Mouse (Mus musculus): Measurements from ENCODE around the gene Afg1l. TPM values are rescaled to one million over a fixed set of nuclear protein-coding genes. Genes with fewer than 3 reads are reported as not detected.

The Afg1l gene
- polyA plus RNA-seq, 1 experiment from 2014 or later = 17.2 TPM

DNA sequence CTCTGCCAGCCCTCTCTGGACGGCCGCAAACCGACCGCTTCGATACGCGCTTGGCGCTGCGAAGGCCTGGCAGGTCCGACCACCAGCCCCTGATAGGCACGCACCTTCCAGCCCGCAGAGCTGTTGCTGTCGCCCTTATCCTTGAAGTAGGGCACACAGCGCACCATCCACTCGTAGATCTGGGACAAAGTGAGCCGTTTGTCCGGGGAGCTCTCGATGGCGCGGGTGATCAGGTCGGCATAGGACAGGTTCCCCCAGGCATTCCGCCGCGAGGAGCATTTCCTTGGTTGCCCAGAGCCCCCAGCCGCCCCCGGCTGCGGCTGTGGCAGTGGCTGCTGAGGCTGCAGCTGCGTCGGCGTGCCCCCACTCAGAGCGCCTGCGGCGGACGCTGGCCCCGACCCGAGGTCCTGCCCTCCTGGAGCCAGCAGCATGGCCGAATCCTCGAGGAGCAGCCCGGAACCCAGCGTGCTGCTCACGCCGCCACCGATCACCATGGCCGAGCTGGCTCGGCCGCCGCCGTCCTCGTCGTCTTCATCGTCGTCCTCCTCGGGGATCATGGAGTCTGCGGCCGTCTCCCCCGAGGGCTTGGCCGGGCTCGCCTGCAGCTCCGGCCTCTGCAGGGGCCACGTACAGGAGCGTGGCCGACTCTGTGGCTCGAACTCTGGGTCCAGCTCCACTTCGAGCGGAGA is 203.5 kb downstream of the Afg1l start:
- Histone ChIP-seq H3K27me3 (no peaks in the 10 kb centered on the region), H3K9me3 (replicated peaks) (no peaks in the 10 kb centered on the region), H3K4me1 (replicated peaks) (peaks cover 49% of the 10 kb centered on the region), H3K36me3 (0 out of 2 replicates have a peak, but pooled peaks cover 2% of the 10 kb centered on the region), H3K9ac (peak overlapping the region; percentile 90), H3K4me3 (peak overlapping the region; percentile 87), H3K4me2 (peak overlapping the region; percentile 89), H3K27ac (peak overlapping the region; percentile 99)
- no peak for ATAC-seq (replicated peaks; ENCODE audit: insufficient number of reproducible peaks, insufficient read depth, low FRiP score, low read depth)
- WGBS = 1% methylated on average over 65 of the region's 65 CpGs

DNA sequence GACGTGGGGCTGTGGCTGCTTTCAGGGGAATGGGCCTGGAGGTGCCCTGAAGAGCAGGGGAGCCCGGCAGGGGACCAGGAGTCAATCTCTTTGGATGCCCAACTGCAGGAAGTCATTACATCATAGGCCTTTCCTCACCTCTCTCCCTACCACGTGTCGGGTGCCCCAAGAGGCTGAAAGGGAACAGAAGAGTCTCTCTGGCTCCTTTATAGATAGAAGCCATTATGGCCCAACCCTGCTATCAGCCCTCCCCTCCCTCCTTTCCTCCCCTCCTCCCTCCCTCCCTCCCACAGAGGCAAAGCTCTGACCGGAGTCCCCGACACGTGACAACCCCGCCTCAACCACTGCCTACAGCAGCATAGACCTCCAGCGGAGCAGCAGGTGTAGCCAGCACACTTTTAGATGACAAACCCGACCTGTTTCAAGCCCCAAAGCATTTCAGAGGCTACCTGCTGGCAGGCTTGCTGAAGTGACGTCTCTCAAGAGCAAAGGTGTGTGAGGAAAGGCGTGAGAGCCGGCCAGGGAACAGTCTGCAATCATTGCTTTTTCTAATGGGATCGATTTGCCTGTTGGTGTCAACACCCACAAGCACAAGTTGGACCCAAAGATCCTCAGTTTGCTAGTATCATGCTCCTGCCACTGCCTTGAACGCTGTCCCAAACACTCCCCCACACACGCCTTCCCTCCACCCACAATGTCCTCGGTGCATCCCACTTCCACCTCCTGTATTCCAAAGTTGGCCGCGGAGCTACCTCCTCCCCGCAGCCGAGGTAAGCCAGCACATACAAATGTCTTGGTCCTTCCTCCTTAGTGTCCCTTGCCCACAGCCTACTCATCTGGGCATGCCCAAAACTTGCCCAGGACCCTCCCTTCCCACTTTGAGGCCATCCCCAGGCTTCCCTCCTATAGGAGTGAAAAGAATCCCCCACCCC is 204.3 kb downstream of the Afg1l start:
- H3K4me1 ChIP-seq (replicated peaks) = peaks cover 56% of the 10 kb centered on the region
- no peaks in the 10 kb centered on the region for H3K27me3 ChIP-seq
- no peaks in the 10 kb centered on the region for H3K9me3 ChIP-seq (replicated peaks)
- H3K4me2 ChIP-seq = peak overlapping the region; percentile 89
- peak overlapping the region; percentile 90 for H3K9ac ChIP-seq
- H3K36me3 ChIP-seq = 0 out of 2 replicates have a peak, but pooled peaks cover 3% of the 10 kb centered on the region
- no peak overlapping the region for H3K27ac ChIP-seq
- ATAC-seq (replicated peaks; ENCODE audit: insufficient number of reproducible peaks, insufficient read depth, low FRiP score, low read depth) = no peak
- 10% methylated on average over 21 of the region's 21 CpGs for WGBS
- H3K4me3 ChIP-seq = peak overlapping the region; percentile 87

DNA sequence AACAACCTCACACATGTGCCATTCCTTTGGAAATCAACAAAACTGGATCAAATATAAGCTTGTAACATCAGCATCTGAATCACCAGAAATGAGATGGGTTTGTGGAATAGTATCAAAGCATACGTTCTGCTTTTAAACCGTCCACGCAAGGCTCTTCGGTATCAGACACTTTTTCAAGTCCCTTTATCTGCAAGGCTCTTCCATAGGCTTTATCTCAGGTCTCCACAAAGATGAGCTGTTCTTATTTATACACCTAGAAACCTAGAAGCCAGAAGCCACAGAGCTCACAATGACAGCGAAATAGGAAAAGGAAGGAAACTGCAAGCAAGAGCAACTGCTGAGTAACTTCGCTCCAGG is 205.0 kb downstream of the Afg1l start:
- H3K36me3 ChIP-seq = 0 out of 2 replicates have a peak, but pooled peaks cover 3% of the 10 kb centered on the region
- H3K9me3 ChIP-seq (replicated peaks) = no peaks in the 10 kb centered on the region
- no peak overlapping the region for H3K27ac ChIP-seq
- ATAC-seq (replicated peaks; ENCODE audit: insufficient number of reproducible peaks, insufficient read depth, low FRiP score, low read depth) = no peak
- peak overlapping the region; percentile 89 for H3K4me2 ChIP-seq
- no peak overlapping the region; the same call in 1 of the 2 replicates for H3K9ac ChIP-seq
- H3K27me3 ChIP-seq = no peaks in the 10 kb centered on the region
- H3K4me1 ChIP-seq (replicated peaks) = peaks cover 57% of the 10 kb centered on the region
- peak overlapping the region; percentile 87 for H3K4me3 ChIP-seq
- WGBS = 55% methylated on average over 6 of the region's 6 CpGs

DNA sequence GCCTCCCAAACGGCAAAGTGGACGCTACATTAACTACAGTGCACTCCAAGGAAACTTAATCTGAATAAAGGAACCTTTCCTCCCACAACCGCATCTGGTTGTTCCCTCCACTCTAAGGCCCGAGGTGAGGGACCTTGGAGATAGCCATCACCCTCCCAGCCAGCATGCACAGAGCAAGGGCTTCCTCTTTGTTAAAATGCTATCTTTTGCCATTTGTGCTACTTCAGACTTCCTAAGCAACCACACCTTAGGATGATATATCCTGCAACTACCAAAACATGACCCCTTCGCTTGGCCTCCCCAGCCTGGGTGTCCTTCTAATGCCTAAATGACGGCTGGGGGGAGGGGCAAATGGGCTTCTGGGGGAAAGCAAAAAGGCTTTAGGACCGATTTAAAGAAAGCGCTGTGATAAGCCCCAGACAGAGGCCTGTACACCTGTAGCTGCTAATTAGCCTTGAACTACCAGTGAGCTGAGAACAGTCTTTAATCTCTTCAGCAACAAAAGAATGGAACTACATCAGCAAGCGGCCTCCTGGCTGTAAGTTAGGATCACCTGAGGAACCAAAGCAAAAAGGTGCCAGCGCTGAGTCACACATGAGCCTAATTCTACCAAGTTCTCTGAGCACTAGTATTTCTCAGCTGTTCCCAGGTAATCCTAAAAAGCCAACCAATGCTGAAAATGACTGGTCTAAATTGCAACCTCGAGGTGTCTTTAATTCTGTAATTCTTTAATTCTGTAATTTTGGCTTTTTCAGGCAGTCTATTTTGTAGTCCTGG is 206.7 kb downstream of the Afg1l start:
- Histone ChIP-seq H3K4me2 (peak overlapping the region; percentile 6), H3K4me3 (no peak overlapping the region), H3K4me1 (replicated peaks) (peaks cover 62% of the 10 kb centered on the region), H3K36me3 (peaks cover 10% of the 10 kb centered on the region; the same call in 1 of the 2 replicates), H3K27me3 (no peaks in the 10 kb centered on the region), H3K9me3 (replicated peaks) (no peaks in the 10 kb centered on the region), H3K9ac (no peak overlapping the region), H3K27ac (no peak overlapping the region)
- 64% methylated on average over 11 of the region's 11 CpGs for WGBS
- no peak for ATAC-seq (replicated peaks; ENCODE audit: insufficient number of reproducible peaks, insufficient read depth, low FRiP score, low read depth)

DNA sequence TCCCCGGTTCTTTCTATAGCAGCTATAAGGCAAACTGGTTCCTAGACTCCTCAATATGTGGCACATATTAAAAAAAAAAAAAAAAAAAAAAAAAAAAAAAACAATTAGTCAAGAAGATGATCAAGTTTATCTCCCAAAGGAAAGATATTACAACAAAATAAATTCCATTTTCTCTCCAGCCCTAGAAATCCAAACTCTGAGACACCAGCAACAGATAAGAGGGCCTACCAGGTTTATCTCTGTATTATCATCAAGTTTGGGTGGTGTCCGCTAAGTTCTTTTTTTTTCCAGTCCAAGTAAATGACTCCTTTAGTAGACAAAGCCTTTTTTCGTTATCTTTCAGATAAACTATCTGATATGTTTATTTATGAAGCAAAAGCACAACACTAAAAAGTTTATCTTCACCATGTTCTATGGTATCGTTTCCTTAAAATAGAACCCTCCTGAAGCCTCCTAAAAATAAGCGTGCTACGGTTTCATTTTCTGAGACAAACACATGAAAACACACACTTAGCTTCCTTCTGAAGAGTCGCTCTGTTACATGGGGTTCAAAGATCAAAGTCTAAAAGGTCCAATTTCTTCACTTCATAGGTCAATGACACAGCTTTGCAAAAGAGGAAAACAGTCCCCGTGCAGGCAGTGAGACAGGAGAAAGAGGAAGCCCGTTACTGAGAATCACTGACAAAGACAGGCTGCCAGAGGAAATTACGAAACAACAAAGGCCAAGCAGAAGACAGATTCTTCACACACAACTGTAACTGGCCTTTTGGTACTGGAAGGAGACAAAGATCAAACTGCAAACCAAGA is 207.9 kb downstream of the Afg1l start:
- H3K27me3 ChIP-seq = no peaks in the 10 kb centered on the region
- H3K9me3 ChIP-seq (replicated peaks) = no peaks in the 10 kb centered on the region
- H3K27ac ChIP-seq = no peak overlapping the region
- peaks cover 62% of the 10 kb centered on the region for H3K4me1 ChIP-seq (replicated peaks)
- 50% methylated on average over 10 of the region's 10 CpGs for WGBS
- no peak overlapping the region; the same call in 1 of the 2 replicates for H3K4me2 ChIP-seq
- no peak overlapping the region for H3K9ac ChIP-seq
- ATAC-seq (replicated peaks; ENCODE audit: insufficient number of reproducible peaks, insufficient read depth, low FRiP score, low read depth) = no peak
- H3K4me3 ChIP-seq = no peak overlapping the region
- peaks cover 22% of the 10 kb centered on the region for H3K36me3 ChIP-seq

DNA sequence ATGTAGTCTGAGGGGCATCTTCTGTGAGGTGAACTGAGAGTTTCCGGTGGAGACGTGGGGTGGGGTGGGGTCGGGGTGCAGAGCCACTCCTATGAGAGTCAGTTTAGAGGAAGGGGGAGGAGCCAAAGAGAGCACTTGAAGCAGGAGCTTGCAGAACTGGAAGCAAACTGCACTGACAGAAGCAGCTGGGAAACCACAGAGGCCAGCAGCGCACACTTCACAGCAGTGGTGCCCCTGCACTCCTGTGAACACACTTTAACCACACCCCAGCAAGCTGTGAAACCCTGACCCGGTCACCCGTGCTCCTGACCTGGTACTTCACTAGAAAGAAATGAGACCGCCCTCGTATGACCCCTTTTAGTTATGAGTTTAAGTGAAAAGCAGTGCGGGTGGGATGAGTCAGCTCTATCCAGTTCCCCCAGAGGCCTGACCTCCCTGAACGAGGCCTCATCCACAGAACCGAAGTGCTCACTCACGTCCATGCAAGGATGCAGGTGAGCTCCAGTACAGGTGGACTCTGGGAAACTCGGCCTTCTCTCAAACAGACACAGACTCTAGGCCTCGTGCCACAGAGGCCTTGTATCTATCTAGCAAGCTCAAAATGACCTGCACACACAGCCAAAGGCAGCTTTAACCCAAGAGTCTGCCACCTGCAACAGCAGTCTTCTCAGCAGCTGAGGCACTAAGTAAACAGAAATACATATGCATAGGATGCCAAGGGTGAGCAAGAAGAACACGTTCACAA is 208.9 kb downstream of the Afg1l start:
- Histone ChIP-seq H3K4me2 (no peak overlapping the region), H3K4me1 (replicated peaks) (peaks cover 52% of the 10 kb centered on the region), H3K27me3 (no peaks in the 10 kb centered on the region), H3K4me3 (no peak overlapping the region), H3K9ac (no peak overlapping the region), H3K27ac (0 out of 2 replicates have a peak overlapping the region, but pooled peaks have one; percentile 29), H3K9me3 (replicated peaks) (no peaks in the 10 kb centered on the region), H3K36me3 (peaks cover 28% of the 10 kb centered on the region)
- 59% methylated on average over 15 of the region's 15 CpGs for WGBS
- ATAC-seq (replicated peaks; ENCODE audit: insufficient number of reproducible peaks, insufficient read depth, low FRiP score, low read depth) = no peak; the same call in 1 of the 2 replicates

DNA sequence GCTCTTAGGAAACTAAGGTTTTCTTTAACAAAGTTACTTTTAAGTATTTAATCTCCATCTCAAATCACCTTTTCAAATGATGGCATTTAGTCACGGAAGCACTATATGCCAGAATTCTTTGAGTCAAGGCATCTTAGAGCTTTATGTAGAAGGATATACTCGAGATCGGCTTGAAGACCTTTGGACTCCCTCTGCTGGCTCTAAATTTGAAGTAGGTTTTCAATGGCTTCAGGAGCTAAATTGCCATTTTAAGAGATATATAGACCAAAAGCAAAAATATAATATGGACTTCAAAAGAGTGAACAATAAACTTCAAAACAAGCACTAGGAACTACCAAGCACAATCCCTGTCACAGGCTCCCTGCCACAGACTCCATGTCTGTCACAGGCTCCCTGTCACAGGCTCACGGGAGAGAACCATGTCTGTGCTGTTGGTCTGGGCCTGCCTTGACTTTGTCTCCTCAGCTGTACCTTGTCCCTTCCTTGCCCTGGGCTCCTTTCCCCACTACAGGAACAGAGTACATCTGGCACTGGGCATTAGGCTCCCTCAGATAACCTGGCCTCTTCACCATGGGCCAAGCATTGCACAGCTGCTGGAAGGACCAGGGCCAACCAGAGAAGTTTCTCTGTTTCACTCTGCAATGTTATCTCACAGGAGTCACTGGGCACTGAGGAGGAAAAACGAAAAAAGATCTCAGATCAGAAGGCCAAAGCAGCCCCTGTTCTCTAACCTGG is 210.4 kb downstream of the Afg1l start:
- Histone ChIP-seq H3K4me3 (no peak overlapping the region), H3K9ac (no peak overlapping the region), H3K9me3 (replicated peaks) (no peaks in the 10 kb centered on the region), H3K4me2 (no peak overlapping the region), H3K4me1 (replicated peaks) (peaks cover 38% of the 10 kb centered on the region), H3K27me3 (no peaks in the 10 kb centered on the region), H3K27ac (no peak overlapping the region), H3K36me3 (peaks cover 28% of the 10 kb centered on the region)
- WGBS = 72% methylated on average over 5 of the region's 5 CpGs
- ATAC-seq (replicated peaks; ENCODE audit: insufficient number of reproducible peaks, insufficient read depth, low FRiP score, low read depth) = no peak

DNA sequence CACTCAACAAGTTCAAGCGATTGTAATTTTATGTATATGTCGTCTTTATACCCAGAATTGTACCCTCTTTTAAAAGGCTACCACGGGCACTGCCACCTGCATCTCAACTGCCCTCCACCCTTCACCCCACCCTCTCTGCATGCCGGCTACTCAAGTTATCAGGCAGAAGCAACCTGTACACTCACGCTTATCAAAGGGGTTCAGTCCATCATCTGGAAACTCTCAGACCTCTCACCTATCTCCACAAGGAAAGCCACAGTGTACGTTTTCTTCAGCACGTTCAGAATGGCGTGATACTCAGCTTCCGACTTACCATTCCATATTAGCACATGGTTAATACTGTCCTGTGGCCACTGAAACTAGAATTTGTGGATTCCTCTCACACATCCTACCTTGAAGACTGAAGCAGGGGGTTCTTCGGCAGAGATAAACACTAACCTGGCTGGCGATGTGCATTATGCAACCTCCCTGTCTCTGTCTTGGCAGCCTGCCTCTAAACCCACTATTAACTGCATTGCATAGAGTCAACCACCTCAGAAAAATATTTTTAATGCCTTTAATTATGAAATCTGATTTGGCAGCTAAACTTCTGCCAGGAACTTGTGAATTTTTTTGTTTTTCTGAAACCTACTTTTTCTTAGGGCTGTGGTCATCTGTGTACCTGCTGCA is 213.2 kb downstream of the Afg1l start:
- H3K36me3 ChIP-seq = peaks cover 28% of the 10 kb centered on the region
- no peaks in the 10 kb centered on the region for H3K27me3 ChIP-seq
- no peaks in the 10 kb centered on the region for H3K9me3 ChIP-seq (replicated peaks)
- 78% methylated on average over 11 of the region's 11 CpGs for WGBS
- H3K9ac ChIP-seq = no peak overlapping the region
- H3K4me1 ChIP-seq (replicated peaks) = peaks cover 41% of the 10 kb centered on the region
- H3K4me3 ChIP-seq = no peak overlapping the region
- ATAC-seq (replicated peaks; ENCODE audit: insufficient number of reproducible peaks, insufficient read depth, low FRiP score, low read depth) = no peak
- no peak overlapping the region for H3K4me2 ChIP-seq
- H3K27ac ChIP-seq = no peak overlapping the region

DNA sequence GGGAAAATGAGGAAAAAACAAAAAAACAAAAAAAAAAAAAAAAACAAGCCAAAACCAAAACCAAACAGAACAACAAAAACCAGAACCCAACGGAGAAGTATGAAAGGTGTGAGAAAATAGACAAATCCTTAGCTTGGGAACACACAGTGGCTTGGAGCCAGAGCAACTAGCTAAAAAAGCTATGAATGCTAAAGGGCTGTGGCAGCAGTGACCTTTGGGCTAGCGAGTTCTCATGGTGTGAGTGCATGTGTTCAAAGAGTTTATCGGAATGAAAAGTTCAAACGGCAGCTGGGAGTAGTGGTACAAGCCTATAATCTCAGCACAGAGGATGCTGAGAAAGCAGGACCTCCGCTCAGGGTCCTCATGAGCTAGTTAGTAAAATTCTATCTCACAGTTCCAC is 214.2 kb downstream of the Afg1l start:
- no peak overlapping the region for H3K27ac ChIP-seq
- H3K36me3 ChIP-seq = peaks cover 25% of the 10 kb centered on the region
- WGBS = 83% methylated on average over 5 of the region's 5 CpGs
- H3K9me3 ChIP-seq (replicated peaks) = no peaks in the 10 kb centered on the region
- no peak for ATAC-seq (replicated peaks; ENCODE audit: insufficient number of reproducible peaks, insufficient read depth, low FRiP score, low read depth)
- H3K4me3 ChIP-seq = no peak overlapping the region
- no peaks in the 10 kb centered on the region for H3K27me3 ChIP-seq
- H3K4me2 ChIP-seq = no peak overlapping the region
- peaks cover 32% of the 10 kb centered on the region for H3K4me1 ChIP-seq (replicated peaks)
- no peak overlapping the region for H3K9ac ChIP-seq
